Mouse (Mus musculus) bone marrow, adult 2 months (tissue): ENCODE data around the gene Gpx3. TPM values are rescaled to one million over a fixed set of nuclear protein-coding genes. Genes with fewer than 3 reads are reported as not detected.
"Not testable (repeated sequence)": the region's sequence is repeated elsewhere in the genome, so short reads cannot be mapped to it uniquely, and the experiment has no call there.

ENCODE experiments used
- H3K27ac ChIP-seq: fragments of 200-500 bp; 2 replicates; pipeline ENCODE4 v1.5.1; 2012; ENCODE audit warnings: low read depth, mild to moderate bottlenecking, control low read depth, inconsistent platforms, low read length; ENCODE audit not compliant: control insufficient read depth, poor library complexity, insufficient read depth
- H3K4me1 ChIP-seq: fragments of 200-500 bp; 2 replicates; pipeline ENCODE4 v1.6.1; 2011; ENCODE audit warnings: low read length; ENCODE audit not compliant: control insufficient read depth, insufficient read depth
- H3K4me3 ChIP-seq: fragments of 200-500 bp; replicated peaks from 2 replicates; pipeline ENCODE3; 2011; ENCODE audit warnings: mild to moderate bottlenecking, low read depth, low read length, control low read depth; ENCODE audit not compliant: control insufficient read depth
- CTCF ChIP-seq: fragments of 200-500 bp; IDR thresholded peaks from 2 replicates; pipeline ENCODE4 v1.5.1; 2011; ENCODE audit warnings: low read length, control low read depth; ENCODE audit not compliant: control insufficient read depth, insufficient read depth
- POLR2A ChIP-seq: fragments of 200-500 bp; IDR thresholded peaks from 2 replicates; pipeline ENCODE4 v1.6.1; 2011; ENCODE audit warnings: low read depth, mild to moderate bottlenecking, control low read depth, low read length, borderline replicate concordance; ENCODE audit not compliant: control insufficient read depth
- WGBS: fragments of 180-500 bp; shearing (Covaris S2); methylation state at CpG from one replicate; pipeline ENCODE4 v1.1.7; 2018; 5-methylcytosine and 5-hydroxymethylcytosine counted together
- polyA plus RNA-seq: library from polyadenylated mRNA; stranded (reverse); fragments of >200 nt; gene quantifications from 2 replicates; pipeline ENCODE4 v1.2.4, GENCODE M21; 2011; ENCODE audit warnings: low replicate concordance; ENCODE audit not compliant: missing spikeins, insufficient read depth, insufficient read length

Gene Gpx3
- polyA plus RNA-seq, 1 experiment: 132 TPM

DNA sequence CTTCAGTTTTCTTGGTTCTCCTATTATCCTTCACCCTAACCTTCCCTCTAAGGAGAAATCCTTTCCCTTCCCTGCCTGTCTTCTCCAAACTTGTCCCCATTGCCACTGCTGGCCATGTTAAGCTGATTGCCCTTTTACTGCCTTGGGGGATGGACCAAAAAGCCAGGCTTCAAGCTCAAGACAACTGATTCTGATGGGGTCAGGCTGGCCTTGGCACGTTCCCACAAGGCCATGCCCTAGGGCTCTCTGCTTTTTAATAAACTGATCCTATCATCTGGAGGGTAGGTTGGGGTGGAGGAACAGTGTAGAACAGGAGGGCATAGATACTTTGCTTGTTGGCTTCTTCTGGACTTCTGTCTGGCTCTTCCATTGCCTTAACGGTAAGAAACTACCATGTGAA lies 16.8 kb upstream of the Gpx3 start:
- Histone ChIP-seq H3K4me1 (peaks cover 6% of the 10 kb centered on the region; the same call in 1 of the 2 replicates), H3K4me3 (no peak overlapping the region), H3K27ac (peak overlapping the region; percentile 78)
- no peak for TF ChIP-seq CTCF
- TF ChIP-seq POLR2A: no peak
- WGBS: 79% methylated on average over 2 of the region's 2 CpGs

DNA sequence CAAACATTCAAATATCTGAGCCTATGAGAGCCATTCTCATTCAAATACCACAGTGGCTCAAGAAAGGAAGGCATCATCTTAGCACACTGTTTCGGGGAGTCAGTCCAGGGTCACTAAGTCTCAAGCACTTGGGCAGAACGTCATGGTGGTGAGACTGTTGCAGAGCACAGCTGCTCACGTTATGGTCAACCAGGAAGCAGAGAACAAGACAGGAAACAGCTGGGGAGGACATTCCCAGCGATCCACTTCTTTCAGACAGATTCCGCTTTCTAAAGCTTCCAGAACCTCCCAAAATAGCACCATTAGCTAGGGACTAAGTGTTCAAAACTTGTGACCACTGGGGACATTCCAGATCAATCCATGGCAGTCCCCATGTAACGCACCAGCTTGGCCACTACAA lies 14.3 kb upstream of the Gpx3 start:
- no peak overlapping the region for H3K27ac ChIP-seq
- TF ChIP-seq POLR2A (no peak), CTCF (no peak)
- H3K4me3 ChIP-seq: no peak overlapping the region
- WGBS: 73% methylated on average over 6 of the region's 6 CpGs
- H3K4me1 ChIP-seq: peaks cover 6% of the 10 kb centered on the region; the same call in 1 of the 2 replicates

DNA sequence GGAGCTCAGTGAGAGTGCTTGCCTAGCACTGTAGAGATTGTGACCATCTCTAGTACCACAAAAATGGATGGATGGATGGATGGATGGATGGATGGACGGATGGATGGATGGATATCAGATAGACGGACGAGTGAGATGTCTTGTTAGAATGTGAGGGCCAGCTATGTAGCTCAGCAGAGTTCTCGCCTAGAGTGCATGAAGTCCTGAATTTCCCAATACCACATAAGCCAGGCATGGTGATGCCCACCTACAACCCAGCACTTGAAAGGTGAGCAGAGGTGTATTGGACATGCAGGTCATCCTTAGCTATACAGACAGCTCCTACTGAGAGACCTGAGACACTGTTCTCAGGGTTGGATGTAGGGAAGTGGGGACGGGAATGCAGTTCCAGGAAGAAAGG lies 10.9 kb upstream of the Gpx3 start:
- no peak overlapping the region for H3K4me3 ChIP-seq
- H3K27ac ChIP-seq: no peak overlapping the region
- TF ChIP-seq CTCF: no peak
- no peaks in the 10 kb centered on the region for H3K4me1 ChIP-seq
- WGBS: 84% methylated on average over 5 of the region's 5 CpGs

DNA sequence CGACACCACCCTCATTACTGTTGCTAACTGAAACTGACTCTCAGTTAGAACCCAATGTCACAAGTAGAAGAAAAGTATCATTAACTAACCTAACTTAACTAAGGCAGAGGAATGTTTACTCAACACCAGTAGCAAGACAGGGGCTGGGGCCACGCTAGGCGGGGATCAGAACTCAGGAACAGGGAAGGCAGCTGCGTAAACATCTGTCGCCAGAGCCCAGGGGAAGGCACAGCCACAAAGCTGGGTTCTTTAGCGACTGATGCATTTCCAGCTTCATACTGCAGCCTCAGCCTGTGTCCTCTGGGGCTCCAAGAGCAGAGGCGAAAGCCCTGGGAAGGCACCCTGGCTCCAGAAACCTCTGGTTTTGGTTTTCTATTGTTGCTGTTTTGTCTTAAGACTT lies 10.2 kb upstream of the Gpx3 start:
- no peak for TF ChIP-seq CTCF
- no peak for TF ChIP-seq POLR2A
- no peak overlapping the region for H3K27ac ChIP-seq
- no peaks in the 10 kb centered on the region for H3K4me1 ChIP-seq
- H3K4me3 ChIP-seq: no peak overlapping the region
- 76% methylated on average over 7 of the region's 7 CpGs for WGBS

DNA sequence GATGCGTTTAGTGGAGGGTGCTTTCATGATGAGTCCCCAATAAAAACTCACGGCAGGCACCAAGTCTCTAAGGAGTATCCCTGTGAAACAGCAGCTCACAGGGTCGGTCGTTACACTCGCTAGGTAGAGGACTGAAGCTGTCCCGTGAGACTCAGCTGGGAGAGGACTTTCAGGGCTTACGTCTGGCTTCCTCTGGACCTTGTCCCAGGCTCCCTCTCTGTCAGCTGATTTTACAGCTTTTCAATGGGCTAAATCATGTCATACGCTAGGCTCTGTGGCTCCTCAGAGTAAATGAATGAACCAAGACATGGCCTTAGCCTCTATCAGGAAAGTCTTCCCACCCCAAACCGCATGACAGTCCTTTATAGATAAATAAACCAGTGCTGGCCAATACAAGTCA lies 7.7 kb upstream of the Gpx3 start:
- no peak overlapping the region for H3K4me3 ChIP-seq
- no peaks in the 10 kb centered on the region for H3K4me1 ChIP-seq
- TF ChIP-seq CTCF (no peak), POLR2A (no peak)
- no peak overlapping the region for H3K27ac ChIP-seq
- 86% methylated on average over 9 of the region's 9 CpGs for WGBS

DNA sequence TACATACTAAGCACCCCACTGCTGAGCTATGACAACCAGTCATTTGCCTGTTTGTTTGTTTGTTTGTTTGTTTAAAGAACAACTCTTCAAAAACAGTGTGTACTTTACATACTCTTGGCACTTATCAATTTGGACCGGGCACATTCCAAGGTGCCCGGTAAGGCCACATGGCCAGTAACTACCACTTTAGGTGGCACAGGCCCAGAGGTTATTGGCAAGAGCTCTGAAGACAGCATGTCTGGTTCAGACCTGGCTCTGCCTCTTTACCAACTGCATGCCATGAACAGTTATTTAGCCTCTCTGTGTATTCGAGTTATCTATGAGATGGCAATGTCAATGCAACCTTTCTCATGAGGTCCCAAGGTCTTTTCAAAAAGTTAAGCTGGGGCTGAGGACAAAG lies 5.6 kb upstream of the Gpx3 start:
- WGBS: 84% methylated on average over 3 of the region's 3 CpGs
- not testable (repeated sequence) for H3K27ac ChIP-seq, H3K4me1 ChIP-seq, H3K4me3 ChIP-seq

DNA sequence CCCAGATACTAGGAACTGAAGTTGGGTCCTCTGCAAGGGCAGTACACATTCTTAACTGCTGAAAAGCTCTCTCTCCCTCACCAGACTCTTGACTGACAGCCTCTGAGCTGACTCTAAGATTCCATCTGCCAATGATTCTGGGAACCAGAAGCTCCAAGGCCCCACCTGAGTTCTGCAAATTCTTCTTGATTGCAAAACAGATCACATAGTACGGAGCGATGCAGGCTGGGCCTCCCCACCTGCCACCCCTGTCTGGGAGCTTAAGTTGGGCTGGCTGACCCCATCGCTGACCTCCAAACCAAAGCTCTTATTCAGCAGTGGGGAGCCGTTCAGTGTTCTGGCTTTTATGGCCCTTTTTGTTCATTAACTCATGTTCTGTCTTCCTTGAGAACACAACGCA lies 4.8 kb upstream of the Gpx3 start:
- WGBS: 85% methylated on average over 5 of the region's 5 CpGs
- TF ChIP-seq POLR2A: no peak
- no peak for TF ChIP-seq CTCF
- H3K27ac ChIP-seq: no peak overlapping the region
- H3K4me1 ChIP-seq: no peaks in the 10 kb centered on the region; the same call in 1 of the 2 replicates
- no peak overlapping the region for H3K4me3 ChIP-seq

DNA sequence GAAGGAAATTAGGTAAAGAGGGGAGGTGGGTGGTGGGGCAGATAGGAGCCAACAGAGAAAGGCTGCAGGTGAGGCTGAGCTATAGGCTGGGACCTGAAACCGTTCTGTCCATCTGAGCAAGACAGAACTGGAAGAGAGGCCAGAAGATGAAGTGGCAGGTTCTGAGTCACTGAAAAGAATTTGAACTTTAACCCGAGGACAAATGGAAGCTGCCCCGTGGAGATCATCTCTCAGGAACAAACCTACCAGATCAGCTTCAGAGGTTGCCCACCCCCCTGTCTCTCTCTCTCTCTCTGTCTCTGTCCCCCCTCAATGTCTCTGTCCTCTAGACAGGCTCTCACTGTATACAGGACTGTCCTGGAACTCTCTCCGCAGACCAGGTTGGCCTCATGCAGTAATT lies 2.6 kb upstream of the Gpx3 start:
- TF ChIP-seq POLR2A (no peak), CTCF (no peak)
- H3K4me3 ChIP-seq: no peak overlapping the region
- 82% methylated on average over 4 of the region's 4 CpGs for WGBS
- no peak overlapping the region for H3K27ac ChIP-seq
- no peaks in the 10 kb centered on the region; the same call in 1 of the 2 replicates for H3K4me1 ChIP-seq

DNA sequence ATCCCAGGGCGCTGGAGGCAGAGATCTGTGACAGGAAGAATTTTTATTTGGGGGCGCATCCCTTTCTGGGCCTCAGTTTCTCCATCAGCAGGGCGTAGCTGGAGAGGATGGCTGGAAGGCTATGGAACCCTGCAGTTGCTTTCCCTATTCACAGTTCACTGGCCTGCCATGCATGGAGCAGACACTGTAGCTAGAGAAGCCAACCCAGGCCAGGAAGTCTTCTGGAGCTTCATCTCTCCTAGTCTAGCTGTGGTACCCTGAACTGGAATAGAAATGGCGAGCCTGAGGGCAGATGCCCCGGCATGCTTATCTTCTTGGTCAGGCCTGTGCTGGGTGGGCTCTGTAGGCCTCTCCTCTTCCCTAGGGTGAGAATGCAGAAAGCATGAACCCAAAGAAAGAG lies 1.1 kb downstream of the Gpx3 start:
- H3K4me1 ChIP-seq: no peaks in the 10 kb centered on the region; the same call in 1 of the 2 replicates
- H3K27ac ChIP-seq: no peak overlapping the region
- no peak for TF ChIP-seq POLR2A
- TF ChIP-seq CTCF: no peak
- 76% methylated on average over 5 of the region's 5 CpGs for WGBS
- H3K4me3 ChIP-seq: no peak overlapping the region
